18 mouse cellular contexts compared by ENCODE assay signal in genomic region chr19:53072406-53072805, GRCm38 (mm10). TPM values are rescaled to one million over a fixed set of nuclear protein-coding genes. Genes with fewer than 3 reads are reported as not detected.
DNase-seq lines count a peak whose midpoint lies in the region; ATAC-seq and TF ChIP-seq lines count a peak whose summit lies in the region.
"Had no signal": no experiment of that assay in that cellular context is flagged by ENCODE, and none has a peak within 500 bp of the region (broad histone marks: within the 10 kb centered on the region; RNA-seq: fewer than 3 reads in every experiment).

No protein-coding gene starts in this region.

- H3K4me1 ChIP-seq in heart, embryonic 10.5 days: peaks cover 33% of the 10 kb centered on the region
- H3K4me1 ChIP-seq in heart, adult 2 months (ENCODE audit: control insufficient read depth, insufficient read depth, low read length): peaks cover 12% of the 10 kb centered on the region
- H3K4me1 ChIP-seq in stomach, embryonic 16.5 days (ENCODE audit: control insufficient read depth, insufficient read depth, low read length): peaks cover 46% of the 10 kb centered on the region
- peaks cover 10% of the 10 kb centered on the region for H3K4me1 ChIP-seq in stomach, postnatal 0 days (replicated peaks; ENCODE audit: control insufficient read depth, insufficient read depth)
- peaks cover 45% of the 10 kb centered on the region for H3K4me1 ChIP-seq in embryonic facial prominence, embryonic 14.5 days (ENCODE audit: control insufficient read depth, insufficient read depth, low read length)

- no peak for ATAC-seq in stomach, embryonic 16.5 days (ENCODE audit: insufficient read depth, low FRiP score)
- ATAC-seq in stomach, postnatal 0 days (ENCODE audit: low FRiP score, low TSS enrichment): no peak
- ATAC-seq in embryonic facial prominence, embryonic 14.5 days (ENCODE audit: low read depth): no peak
- ATAC-seq: intestine, postnatal 0 days had no signal

- H3K4me2 ChIP-seq in stomach, embryonic 16.5 days (ENCODE audit: low read depth, low read length): no peak overlapping the region
- no peak overlapping the region for H3K4me2 ChIP-seq in stomach, postnatal 0 days (replicated peaks; ENCODE audit: low read depth)
- no peak overlapping the region for H3K4me2 ChIP-seq in embryonic facial prominence, embryonic 14.5 days (ENCODE audit: low read depth, low read length)
- H3K4me2 ChIP-seq: embryonic facial prominence, embryonic 15.5 days; midbrain, embryonic 11.5 days had no signal

- no peak for TF ChIP-seq EP300 in heart, adult 2 months (IDR thresholded peaks at IDR 0.05; ENCODE audit: insufficient read depth, low read depth, low read length)
- TF ChIP-seq EP300 in stomach, postnatal 0 days (optimal IDR thresholded peaks at IDR 0.05): no peak

- no peak for TF ChIP-seq CTCF in heart, adult 2 months (IDR thresholded peaks at IDR 0.05)
- no peak for TF ChIP-seq CTCF in stomach, postnatal 0 days (IDR thresholded peaks at IDR 0.05; ENCODE audit: low read depth)

- no peak for TF ChIP-seq POLR2A in heart, adult 2 months (IDR thresholded peaks at IDR 0.05; ENCODE audit: insufficient read depth, low read depth, low read length)

- H3K79me2 ChIP-seq in heart, adult 2 months (replicated peaks; ENCODE audit: control insufficient read depth, insufficient read depth, low read length): no peaks in the 10 kb centered on the region

- peak overlapping the region; percentile 70 for H3K27ac ChIP-seq in heart, embryonic 10.5 days
- H3K27ac ChIP-seq in heart, adult 2 months: no peak overlapping the region
- peak overlapping the region; percentile 35; the same call in 1 of the 2 replicates for H3K27ac ChIP-seq in stomach, embryonic 16.5 days (ENCODE audit: low read length)
- no peak overlapping the region; the same call in 1 of the 2 replicates for H3K27ac ChIP-seq in stomach, postnatal 0 days (replicated peaks)
- peak overlapping the region; percentile 65 for H3K27ac ChIP-seq in embryonic facial prominence, embryonic 14.5 days (replicated peaks; ENCODE audit: low read depth, low read length)

- H3K9me3 ChIP-seq in heart, embryonic 10.5 days: no peaks in the 10 kb centered on the region
- no peaks in the 10 kb centered on the region for H3K9me3 ChIP-seq in stomach, embryonic 16.5 days (replicated peaks; ENCODE audit: control insufficient read depth, low read length)
- no peaks in the 10 kb centered on the region for H3K9me3 ChIP-seq in stomach, postnatal 0 days (ENCODE audit: control insufficient read depth, low read length)
- H3K9me3 ChIP-seq in embryonic facial prominence, embryonic 14.5 days (ENCODE audit: control insufficient read depth, low read length): no peaks in the 10 kb centered on the region
- H3K9me3 ChIP-seq: embryonic facial prominence, embryonic 15.5 days had no signal

- 82% methylated on average over 5 of the region's 5 CpGs for WGBS in heart, embryonic 10.5 days
- WGBS in heart, adult 2 months: 79% methylated on average over 5 of the region's 5 CpGs
- WGBS in stomach, embryonic 16.5 days: 72% methylated on average over 5 of the region's 5 CpGs
- 64% methylated on average over 5 of the region's 5 CpGs for WGBS in stomach, postnatal 0 days
- 62% methylated on average over 5 of the region's 5 CpGs for WGBS in embryonic facial prominence, embryonic 14.5 days

- H3K9ac ChIP-seq in heart, adult 2 months (ENCODE audit: low read depth, low read length): no peak overlapping the region
- H3K9ac ChIP-seq in stomach, embryonic 16.5 days (ENCODE audit: low read length): no peak overlapping the region
- H3K9ac ChIP-seq in stomach, postnatal 0 days (ENCODE audit: low read length): no peak overlapping the region
- no peak overlapping the region for H3K9ac ChIP-seq in embryonic facial prominence, embryonic 14.5 days (ENCODE audit: low read depth, low read length)
- H3K9ac ChIP-seq: embryonic facial prominence, embryonic 15.5 days had no signal

- no peak for DNase-seq in heart, embryonic 10.5 days (ENCODE audit: low spot score)
- no peak for DNase-seq in heart, adult 2 months
- DNase-seq in stomach, postnatal 0 days (ENCODE audit: low spot score): no peak
- no peak for DNase-seq in embryonic facial prominence, embryonic 14.5 days (ENCODE audit: low spot score)
- DNase-seq in adrenal gland, postnatal 4 days (ENCODE audit: low spot score in 2 of 2): no peak
- no peak for DNase-seq in left cerebral cortex, adult 8-10 months (ENCODE audit: low spot score in 2 of 2)
- DNase-seq: adrenal gland, postnatal 14 days; cerebellum, adult 8-10 months; gastrocnemius, adult 2 months; kidney, postnatal 4 days; lung, postnatal 10 days; right cerebral cortex, postnatal 4 days; thymus, adult 18-20 months; thymus, postnatal 36 days had no signal

- H3K36me3 ChIP-seq in heart, embryonic 10.5 days: no peaks in the 10 kb centered on the region
- H3K36me3 ChIP-seq in heart, adult 2 months (ENCODE audit: control insufficient read depth, insufficient read depth, low read length): peaks cover 3% of the 10 kb centered on the region
- H3K36me3 ChIP-seq in stomach, embryonic 16.5 days (ENCODE audit: control insufficient read depth, insufficient read depth, low read length): no peaks in the 10 kb centered on the region
- H3K36me3 ChIP-seq in stomach, postnatal 0 days (ENCODE audit: control insufficient read depth, insufficient read depth, low read length): no peaks in the 10 kb centered on the region
- no peaks in the 10 kb centered on the region for H3K36me3 ChIP-seq in embryonic facial prominence, embryonic 14.5 days (ENCODE audit: control insufficient read depth, insufficient read depth, low read length)
- H3K36me3 ChIP-seq: embryonic facial prominence, embryonic 15.5 days had no signal

- no peak overlapping the region for H3K4me3 ChIP-seq in heart, embryonic 10.5 days
- H3K4me3 ChIP-seq in heart, adult 2 months: no peak overlapping the region
- no peak overlapping the region for H3K4me3 ChIP-seq in stomach, embryonic 16.5 days (replicated peaks; ENCODE audit: low read length)
- no peak overlapping the region for H3K4me3 ChIP-seq in stomach, postnatal 0 days (ENCODE audit: low read depth, low read length)
- no peak overlapping the region for H3K4me3 ChIP-seq in embryonic facial prominence, embryonic 14.5 days (ENCODE audit: low read depth, low read length)
- H3K4me3 ChIP-seq: embryonic facial prominence, embryonic 15.5 days; gastrocnemius, adult 2 months had no signal

- no peaks in the 10 kb centered on the region for H3K27me3 ChIP-seq in heart, embryonic 10.5 days (ENCODE audit: insufficient read depth, poor library complexity, severe bottlenecking)
- H3K27me3 ChIP-seq in heart, adult 2 months (ENCODE audit: control insufficient read depth, insufficient read depth, low read length): no peaks in the 10 kb centered on the region
- H3K27me3 ChIP-seq in stomach, embryonic 16.5 days (ENCODE audit: control insufficient read depth, insufficient read depth, low read length): no peaks in the 10 kb centered on the region
- H3K27me3 ChIP-seq in stomach, postnatal 0 days (ENCODE audit: control insufficient read depth, insufficient read depth, low read length): no peaks in the 10 kb centered on the region
- no peaks in the 10 kb centered on the region for H3K27me3 ChIP-seq in embryonic facial prominence, embryonic 14.5 days (replicated peaks; ENCODE audit: control insufficient read depth, insufficient read depth, low read length)
- H3K27me3 ChIP-seq: embryonic facial prominence, embryonic 15.5 days had no signal

- intact Hi-C loops in heart, adult 2 months (cut with DNase I): no loop called here

RNA-seq across cellular contexts. Expression of gene Xpnpep1, which starts 32.4 kb away (rescaled TPM):
- polyA plus RNA-seq in heart, embryonic 10.5 days (2016; fragmentation: Nextera tagmentation; extraction: Ambion mirVana): 193 and 211 TPM in 2 replicates
- total RNA-seq in heart, adult 2 months (2021): 10 to 100 TPM; 59.8 to 70.1 TPM
- polyA plus RNA-seq in heart, adult 2 months (2012; rRNA removed): 49.8 and 71.9 TPM in 2 replicates
- polyA plus RNA-seq in stomach, embryonic 16.5 days (2015; fragmentation: Nextera tagmentation; extraction: Ambion mirVana): 157 and 160 TPM in 2 replicates
- 106 and 111 TPM in 2 replicates for polyA plus RNA-seq in stomach, postnatal 0 days (2015; fragmentation: Nextera tagmentation; extraction: Ambion mirVana)
- polyA plus RNA-seq in embryonic facial prominence, embryonic 14.5 days (2014; fragmentation: Nextera tagmentation; extraction: Ambion mirVana): 148 and 169 TPM in 2 replicates
- total RNA-seq in adrenal gland, postnatal 4 days (2021): 100 to 1,000 TPM; 112 to 117 TPM
- total RNA-seq in left cerebral cortex, adult 8-10 months (2022): 10 to 100 TPM; 59.6 to 74.9 (median 68.6) TPM

Comparison
In these comparisons a context has a peak if more than half of its experiments do, and no peak if none do; other contexts are left out.
1. H3K27ac ChIP-seq: peak in heart, embryonic 10.5 days (single experiment), stomach, embryonic 16.5 days (single experiment) and embryonic facial prominence, embryonic 14.5 days (single experiment); none in heart, adult 2 months (single experiment) and stomach, postnatal 0 days (single experiment).